Mouse (Mus musculus): ENCODE data around the gene Ppa1. TPM values are rescaled to one million over a fixed set of nuclear protein-coding genes. Genes with fewer than 3 reads are reported as not detected.
A peak's percentile ranks its signal among the peaks of the same experiment; 100 is the strongest.

Ppa1 gene
- total RNA-seq, 2 experiments from 2014 or later, result 45.1 to 52.5 TPM

- intact Hi-C loops (cut with DNase I), result no loop called here
- DNase-seq, result no peak
Observed at GRCm38 (mm10) chr10:61637055-61637454, 11.3 kb upstream of the Ppa1 start.

DNA sequence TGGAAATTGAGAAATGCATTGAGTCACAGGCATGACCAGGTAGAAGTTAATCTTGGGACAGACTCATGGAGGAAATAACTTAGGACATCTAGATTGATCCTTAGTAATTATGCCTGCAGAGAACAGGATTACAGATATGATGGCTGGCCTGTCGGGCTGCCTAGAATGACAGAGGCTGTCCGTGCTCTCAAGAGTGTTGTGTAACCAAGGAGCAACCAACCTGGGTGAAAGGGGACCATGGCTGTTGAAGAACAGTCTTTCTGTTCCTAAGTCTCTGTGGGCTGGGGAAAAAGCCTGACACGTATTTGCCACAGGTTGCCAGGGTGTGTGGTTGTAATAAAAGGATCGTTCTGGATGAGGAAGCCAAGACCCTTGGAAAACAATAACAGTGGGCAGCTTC lies 8.0 kb upstream of the Ppa1 start:
- intact Hi-C loops (cut with DNase I), result no loop called here
- no peak for DNase-seq

GRCm38 (mm10) chr10:61646557-61646956 lies 1.8 kb upstream of the Ppa1 start:
- DNase-seq, result no peak
- intact Hi-C loops (cut with DNase I), result loop anchor here (5.0 kb wide), 1 partner anchor 169 kb away; the partner anchor contains the start of gene Lrrc20

DNA sequence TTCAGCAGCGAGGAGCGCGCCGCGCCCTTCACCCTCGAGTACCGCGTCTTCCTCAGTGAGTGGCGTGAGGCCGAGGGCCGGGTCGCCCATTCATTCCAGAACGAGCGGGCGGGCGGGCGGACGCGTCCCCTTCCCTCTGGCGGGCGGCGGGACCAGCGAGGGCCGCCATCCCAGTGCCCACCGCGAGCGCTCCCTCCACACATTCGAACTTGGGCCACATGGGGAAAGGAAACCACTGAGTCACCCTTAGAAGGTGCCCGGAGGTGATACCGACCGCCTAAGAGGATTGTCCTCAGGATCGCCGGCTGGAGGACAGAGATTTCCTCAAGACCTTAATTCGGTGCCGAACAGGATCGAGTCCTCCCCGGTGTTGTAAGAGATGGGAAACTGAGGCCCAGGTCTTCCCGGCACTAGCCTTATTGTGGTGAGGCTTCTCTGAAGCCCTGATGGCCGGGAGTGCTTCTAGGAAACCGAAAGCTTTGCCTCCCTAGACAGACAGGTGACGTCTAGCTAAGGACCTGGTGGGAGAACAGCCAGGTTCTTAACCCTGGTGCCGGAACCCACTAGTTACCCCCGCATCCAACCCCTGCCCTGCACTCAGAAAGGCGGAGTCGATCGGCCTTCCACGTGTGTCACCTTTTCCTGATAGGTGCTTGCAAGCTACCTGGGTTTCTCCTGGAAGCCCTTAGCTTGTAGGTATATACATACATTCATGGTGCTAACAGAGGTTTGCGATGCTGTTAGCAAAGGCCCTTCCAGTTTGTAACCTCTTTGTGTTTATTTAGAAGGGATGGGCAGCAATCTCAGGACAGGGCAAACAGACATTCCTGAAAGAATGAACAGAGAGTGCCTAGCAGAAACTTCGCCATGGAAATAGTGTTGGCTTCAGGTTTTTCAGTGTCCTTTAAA lies 639 bp downstream of the Ppa1 start:
- no peak for DNase-seq
- intact Hi-C loops (cut with DNase I), result loop anchor here (5.0 kb wide), 1 partner anchor 172 kb away; the partner anchor contains the start of gene Lrrc20

DNA sequence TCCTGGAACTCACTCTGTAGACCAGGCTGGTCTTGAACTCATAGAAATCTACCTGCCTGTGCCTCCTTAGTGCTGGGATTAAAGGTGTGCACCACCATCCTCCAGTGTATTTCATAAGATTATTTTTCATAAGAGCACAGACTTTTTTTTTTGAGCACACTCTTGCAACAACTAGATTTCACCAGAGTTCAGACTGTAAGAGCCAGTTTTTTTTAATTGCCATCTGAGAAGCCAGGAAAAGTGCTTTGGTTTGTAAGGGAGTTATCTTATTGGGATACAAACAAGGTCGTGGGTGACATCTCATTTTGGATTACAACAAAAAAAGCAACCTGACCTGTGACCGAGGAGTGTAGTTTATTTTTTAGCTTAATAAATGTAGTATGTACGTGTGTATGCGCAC lies 5.8 kb downstream of the Ppa1 start:
- intact Hi-C loops (cut with DNase I), result no loop called here
- DNase-seq, result no peak

GRCm38 (mm10) chr10:61654691-61655090 lies 6.3 kb downstream of the Ppa1 start:
- intact Hi-C loops (cut with DNase I), result loop anchor here (5.0 kb wide), 2 partner anchors 312 to 447 kb away; no protein-coding TSS in a partner anchor
- no peak for DNase-seq

GRCm38 (mm10) chr10:61655188-61655587 lies 6.8 kb downstream of the Ppa1 start:
- intact Hi-C loops (cut with DNase I), result loop anchor here (5.0 kb wide), 2 partner anchors 313 to 448 kb away; no protein-coding TSS in a partner anchor
- DNase-seq, result no peak

DNA sequence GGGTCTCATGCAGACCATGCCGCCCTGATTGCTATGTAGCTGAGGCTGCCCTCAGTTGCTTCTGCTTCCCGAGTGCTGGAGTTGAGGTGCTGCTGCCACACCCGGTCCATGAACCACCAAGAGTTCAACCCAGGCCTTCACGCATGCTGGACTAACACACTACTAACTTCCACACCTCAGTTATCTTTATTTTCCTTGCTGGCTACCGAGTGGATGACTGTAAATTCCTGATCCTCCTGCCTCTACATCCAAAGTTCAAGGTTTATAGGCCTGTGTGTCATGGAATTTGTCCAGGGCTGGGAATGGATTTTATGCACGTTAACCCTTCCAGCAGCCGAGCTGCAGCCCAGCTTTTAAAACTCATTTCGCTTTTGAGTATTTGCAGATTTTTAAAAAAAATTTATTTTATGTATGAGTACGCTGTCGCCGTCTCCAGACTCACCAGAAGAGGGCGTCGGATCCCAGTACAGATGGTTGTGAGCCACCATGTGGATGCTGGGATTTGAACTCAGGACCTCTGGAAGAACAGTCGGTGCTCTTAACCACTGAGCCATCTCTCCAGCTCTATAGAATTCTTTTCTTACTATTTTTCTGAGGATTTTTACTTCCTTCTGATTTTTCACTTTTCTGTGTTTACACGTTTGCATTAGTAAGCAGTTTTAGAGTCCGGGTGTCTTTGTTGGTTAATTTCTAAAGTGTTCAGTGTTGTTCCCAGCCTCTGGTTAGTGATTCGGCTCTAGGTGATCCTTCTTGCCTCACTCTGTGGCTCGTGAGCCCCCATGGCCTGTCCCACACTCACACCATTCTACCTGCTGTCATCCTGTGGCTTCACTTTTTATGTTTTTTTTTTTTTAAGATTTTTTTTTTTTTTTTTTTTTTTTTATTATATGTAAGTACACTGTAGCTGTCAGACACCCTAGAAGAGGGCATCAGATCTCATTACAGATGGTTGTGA lies 8.9 kb downstream of the Ppa1 start:
- DNase-seq, result no peak
- intact Hi-C loops (cut with DNase I), result loop anchor here (2.0 to 5.0 kb wide), 3 partner anchors 164 to 450 kb away; no protein-coding TSS in a partner anchor

DNA sequence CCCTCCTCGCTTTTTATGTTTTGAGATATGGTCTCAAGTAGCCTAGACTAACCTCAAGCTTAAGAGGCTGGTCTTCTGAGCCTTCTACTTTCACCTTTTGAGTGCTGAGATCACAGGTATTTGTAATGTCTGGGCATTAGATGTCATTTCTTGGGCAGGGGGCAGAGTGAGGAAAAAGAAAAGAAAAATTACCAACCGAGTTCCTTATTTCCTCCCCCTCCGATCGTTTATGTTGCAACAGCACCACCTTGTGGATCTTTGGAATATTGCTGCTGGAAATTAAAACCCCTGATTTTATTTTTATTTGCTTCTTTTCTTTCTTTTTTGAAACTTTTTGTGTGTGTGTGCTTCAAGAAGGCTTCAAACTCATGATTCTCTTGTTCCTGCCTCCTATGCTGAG lies 9.6 kb downstream of the Ppa1 start:
- intact Hi-C loops (cut with DNase I), result loop anchor here (1.0 to 5.0 kb wide), 6 partner anchors 52 to 451 kb away; no protein-coding TSS in a partner anchor
- DNase-seq, result peak; percentile 27 to 69

DNA sequence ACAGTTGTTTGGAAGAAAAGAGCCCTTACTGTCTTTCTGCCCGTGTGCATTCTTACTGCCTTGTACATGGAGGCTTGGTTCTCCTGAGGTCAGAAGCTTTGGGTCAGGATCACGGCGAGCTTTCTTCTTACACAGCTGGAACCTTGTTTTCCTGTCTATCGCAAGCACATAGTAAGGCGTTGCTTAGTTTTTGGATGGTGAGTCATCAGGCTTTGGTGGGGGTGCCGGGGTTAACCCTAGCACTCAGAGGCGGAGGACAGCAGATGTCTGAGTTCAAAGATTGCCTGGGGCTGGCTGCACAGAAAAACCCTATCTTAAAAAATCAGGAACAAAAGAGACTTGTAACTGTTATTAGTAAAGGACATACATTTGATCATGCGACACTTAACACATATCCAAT lies 13.5 kb downstream of the Ppa1 start:
- intact Hi-C loops (cut with DNase I), result no loop called here
- DNase-seq, result peak in 1 of 2 experiments; percentile 36

- intact Hi-C loops (cut with DNase I), result no loop called here
- DNase-seq, result no peak
Observed at GRCm38 (mm10) chr10:61662391-61662988, 14.1 kb downstream of the Ppa1 start.

- intact Hi-C loops (cut with DNase I), result no loop called here
- no peak for DNase-seq
Observed at GRCm38 (mm10) chr10:61665111-61665510, 16.8 kb downstream of the Ppa1 start.

DNA sequence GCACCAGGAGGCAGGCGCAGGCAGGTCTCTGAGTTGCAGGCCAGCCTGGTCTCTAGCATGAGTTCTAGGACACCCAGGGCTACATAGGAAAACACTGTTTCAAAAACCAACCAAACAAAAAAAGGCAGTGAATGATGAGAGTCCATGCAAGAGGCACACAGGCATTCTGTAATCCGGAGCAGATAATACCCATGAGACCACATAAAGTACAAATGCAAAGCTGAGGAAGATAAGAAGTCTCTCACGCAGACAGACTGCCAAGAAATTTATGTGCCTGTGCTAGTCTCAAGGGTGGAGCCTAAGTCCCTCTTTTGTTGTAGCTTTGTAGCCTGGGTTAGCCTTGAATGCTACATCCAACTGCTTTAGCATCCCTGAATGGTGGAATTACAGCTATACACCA lies 17.3 kb downstream of the Ppa1 start:
- intact Hi-C loops (cut with DNase I), result no loop called here
- no peak for DNase-seq

DNA sequence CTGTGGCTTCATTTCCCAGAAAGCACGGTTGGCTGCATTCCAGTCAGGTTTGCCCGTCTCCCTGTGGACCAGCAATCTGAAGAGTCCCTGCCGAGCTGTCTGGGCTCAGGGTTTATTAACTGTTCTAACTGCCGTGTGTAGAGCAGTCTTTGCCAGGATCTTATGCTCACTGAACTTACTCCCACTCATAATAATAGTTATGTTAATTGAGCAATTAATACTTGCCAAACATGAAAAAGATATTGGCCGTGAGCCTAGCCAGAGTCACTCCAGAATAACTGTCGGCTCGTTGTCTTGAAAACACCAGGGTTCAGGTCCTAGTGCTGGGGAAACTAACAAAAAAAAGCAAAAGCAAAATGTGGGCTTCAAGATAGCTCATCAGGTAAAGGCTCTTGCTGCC lies 20.9 kb downstream of the Ppa1 start:
- intact Hi-C loops (cut with DNase I), result no loop called here
- DNase-seq, result no peak

GRCm38 (mm10) chr10:61669896-61670295 lies 21.5 kb downstream of the Ppa1 start:
- DNase-seq, result no peak
- intact Hi-C loops (cut with DNase I), result no loop called here

DNA sequence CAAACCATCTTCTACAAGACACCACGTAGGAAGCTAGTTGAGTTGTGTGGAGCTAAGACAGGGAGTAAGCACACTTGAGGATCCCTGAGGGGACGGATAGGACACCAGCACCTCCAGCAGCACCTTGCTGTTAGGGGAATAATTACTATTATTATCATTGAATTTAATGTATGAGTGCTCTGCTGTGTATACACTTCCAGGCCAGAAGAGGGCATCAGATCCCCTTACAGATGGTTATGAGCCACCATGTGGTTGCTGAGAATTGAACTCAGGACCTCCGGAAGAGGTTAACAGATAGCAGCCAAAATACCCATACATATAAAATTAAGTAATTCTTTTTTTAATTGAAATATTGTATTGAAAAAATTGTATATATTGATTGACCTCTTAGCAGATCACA lies 22.4 kb downstream of the Ppa1 start:
- DNase-seq, result no peak
- intact Hi-C loops (cut with DNase I), result no loop called here

GRCm38 (mm10) chr10:61675935-61676334 lies 27.6 kb downstream of the Ppa1 start:
- intact Hi-C loops (cut with DNase I), result no loop called here
- no peak for DNase-seq

- intact Hi-C loops (cut with DNase I), result no loop called here
- DNase-seq, result no peak
Observed at GRCm38 (mm10) chr10:61679545-61679944, 31.2 kb downstream of the Ppa1 start.

GRCm38 (mm10) chr10:61680015-61680913 lies 31.9 kb downstream of the Ppa1 start, which contains the start of gene Sar1a:
Gene Sar1a, plus strand, starts transcription at chr10:61680299.
- intact Hi-C loops (cut with DNase I), result no loop called here
- peak; percentile 99 for DNase-seq

All from heart, postnatal 10 days (tissue).